Mouse (Mus musculus): ENCODE results near the gene Nacc1. TPM values are rescaled to one million over a fixed set of nuclear protein-coding genes. Genes with fewer than 3 reads are reported as not detected.

The Nacc1 gene
- polyA plus RNA-seq, 1 experiment from 2014 or later, result 10.7 TPM

GRCm38 (mm10) chr8:84647461-84647901 is 40.2 kb downstream of the Nacc1 start:
- ATAC-seq (replicated peaks; ENCODE audit: insufficient number of reproducible peaks, insufficient read depth, low FRiP score, low read depth), result 0 out of 2 replicates have a peak, but pooled peaks have one; percentile 54
- 2% methylated on average over 14 of the region's 14 CpGs for WGBS
- H3K4me3 ChIP-seq, result peak overlapping the region; percentile 34

GRCm38 (mm10) chr8:84646800-84647199 is 40.9 kb downstream of the Nacc1 start:
- H3K9ac ChIP-seq, result no peak overlapping the region
- H3K4me3 ChIP-seq, result no peak overlapping the region
- H3K36me3 ChIP-seq, result no peaks in the 10 kb centered on the region
- no peaks in the 10 kb centered on the region for H3K27me3 ChIP-seq
- H3K27ac ChIP-seq, result peak overlapping the region; percentile 25; the same call in 1 of the 2 replicates
- WGBS, result 55% methylated on average over 6 of the region's 6 CpGs
- no peak for ATAC-seq (replicated peaks; ENCODE audit: insufficient number of reproducible peaks, insufficient read depth, low FRiP score, low read depth)
- H3K9me3 ChIP-seq (replicated peaks), result no peaks in the 10 kb centered on the region
- H3K4me1 ChIP-seq (replicated peaks), result peaks cover 8% of the 10 kb centered on the region
- peak overlapping the region; percentile 63; the same call in 1 of the 2 replicates for H3K4me2 ChIP-seq

More at GRCm38 (mm10) chr8:84647461-84647901, 40.2 kb downstream of the Nacc1 start:
- no peaks in the 10 kb centered on the region for H3K36me3 ChIP-seq
- no peaks in the 10 kb centered on the region for H3K27me3 ChIP-seq
- H3K9me3 ChIP-seq (replicated peaks), result no peaks in the 10 kb centered on the region
- H3K27ac ChIP-seq, result peak overlapping the region; percentile 25; the same call in 1 of the 2 replicates
- peaks cover 8% of the 10 kb centered on the region for H3K4me1 ChIP-seq (replicated peaks)
- no peak overlapping the region; the same call in 1 of the 2 replicates for H3K9ac ChIP-seq
- peak overlapping the region; percentile 63 for H3K4me2 ChIP-seq

GRCm38 (mm10) chr8:84643019-84643418 is 44.6 kb downstream of the Nacc1 start:
- 61% methylated on average over 5 of the region's 5 CpGs for WGBS
- no peak overlapping the region for H3K9ac ChIP-seq
- no peaks in the 10 kb centered on the region for H3K36me3 ChIP-seq
- no peak overlapping the region for H3K27ac ChIP-seq
- no peaks in the 10 kb centered on the region for H3K27me3 ChIP-seq
- peaks cover 21% of the 10 kb centered on the region for H3K4me1 ChIP-seq (replicated peaks)
- ATAC-seq (replicated peaks; ENCODE audit: insufficient number of reproducible peaks, insufficient read depth, low FRiP score, low read depth), result no peak
- no peak overlapping the region for H3K4me2 ChIP-seq
- no peak overlapping the region for H3K4me3 ChIP-seq
- H3K9me3 ChIP-seq (replicated peaks), result no peaks in the 10 kb centered on the region

- no peaks in the 10 kb centered on the region for H3K36me3 ChIP-seq
- H3K4me1 ChIP-seq (replicated peaks), result peaks cover 14% of the 10 kb centered on the region
- no peak overlapping the region for H3K4me3 ChIP-seq
- H3K4me2 ChIP-seq, result no peak overlapping the region
- no peak for ATAC-seq (replicated peaks; ENCODE audit: insufficient number of reproducible peaks, insufficient read depth, low FRiP score, low read depth)
- H3K27me3 ChIP-seq, result no peaks in the 10 kb centered on the region
- WGBS, result 71% methylated on average over 1 of the region's 1 CpGs
- no peak overlapping the region for H3K27ac ChIP-seq
- H3K9ac ChIP-seq, result no peak overlapping the region
- no peaks in the 10 kb centered on the region for H3K9me3 ChIP-seq (replicated peaks)
These were observed 45.9 kb downstream of the Nacc1 start for GRCm38 (mm10) chr8:84641578-84642361.

- Histone ChIP-seq H3K9me3 (replicated peaks) (no peaks in the 10 kb centered on the region), H3K4me1 (replicated peaks) (peaks cover 19% of the 10 kb centered on the region), H3K27me3 (no peaks in the 10 kb centered on the region), H3K4me2 (no peak overlapping the region), H3K27ac (no peak overlapping the region), H3K9ac (no peak overlapping the region), H3K4me3 (no peak overlapping the region), H3K36me3 (no peaks in the 10 kb centered on the region)
- ATAC-seq (replicated peaks; ENCODE audit: insufficient number of reproducible peaks, insufficient read depth, low FRiP score, low read depth), result no peak
- 73% methylated on average over 7 of the region's 7 CpGs for WGBS
These were observed 46.9 kb downstream of the Nacc1 start for GRCm38 (mm10) chr8:84640617-84641294.

GRCm38 (mm10) chr8:84640010-84640588 is 47.6 kb downstream of the Nacc1 start:
- Histone ChIP-seq H3K27me3 (no peaks in the 10 kb centered on the region), H3K4me3 (peak overlapping the region; percentile 66), H3K4me2 (peak overlapping the region; percentile 70), H3K4me1 (replicated peaks) (peaks cover 26% of the 10 kb centered on the region), H3K27ac (peak overlapping the region; percentile 24; the same call in 1 of the 2 replicates), H3K36me3 (no peaks in the 10 kb centered on the region), H3K9me3 (replicated peaks) (no peaks in the 10 kb centered on the region), H3K9ac (peak overlapping the region; percentile 59; the same call in 1 of the 2 replicates)
- no peak for ATAC-seq (replicated peaks; ENCODE audit: insufficient number of reproducible peaks, insufficient read depth, low FRiP score, low read depth)
- WGBS, result 34% methylated on average over 9 of the region's 9 CpGs

- Histone ChIP-seq H3K9ac (peak overlapping the region; percentile 74), H3K9me3 (replicated peaks) (no peaks in the 10 kb centered on the region), H3K27ac (peak overlapping the region; percentile 90), H3K4me1 (replicated peaks) (peaks cover 30% of the 10 kb centered on the region), H3K27me3 (no peaks in the 10 kb centered on the region), H3K4me2 (peak overlapping the region; percentile 94), H3K36me3 (no peaks in the 10 kb centered on the region), H3K4me3 (peak overlapping the region; percentile 66)
- WGBS, result under 1% methylated on average over 93 of the region's 106 CpGs
- peak; percentile 94 for ATAC-seq (replicated peaks; ENCODE audit: insufficient number of reproducible peaks, insufficient read depth, low FRiP score, low read depth)
These were observed 48.3 kb downstream of the Nacc1 start for GRCm38 (mm10) chr8:84639162-84640009.

GRCm38 (mm10) chr8:84638555-84639161 is 49.0 kb downstream of the Nacc1 start:
- H3K27me3 ChIP-seq, result no peaks in the 10 kb centered on the region
- peaks cover 30% of the 10 kb centered on the region for H3K4me1 ChIP-seq (replicated peaks)
- peak overlapping the region; percentile 90 for H3K27ac ChIP-seq
- H3K4me2 ChIP-seq, result peak overlapping the region; percentile 94
- ATAC-seq (replicated peaks; ENCODE audit: insufficient number of reproducible peaks, insufficient read depth, low FRiP score, low read depth), result peak; percentile 29
- H3K36me3 ChIP-seq, result no peaks in the 10 kb centered on the region
- H3K4me3 ChIP-seq, result peak overlapping the region; percentile 66
- H3K9me3 ChIP-seq (replicated peaks), result no peaks in the 10 kb centered on the region
- 1% methylated on average over 45 of the region's 52 CpGs for WGBS
- H3K9ac ChIP-seq, result peak overlapping the region; percentile 74

- Histone ChIP-seq H3K9me3 (replicated peaks) (no peaks in the 10 kb centered on the region), H3K4me1 (replicated peaks) (peaks cover 30% of the 10 kb centered on the region), H3K9ac (peak overlapping the region; percentile 74), H3K27ac (no peak overlapping the region), H3K4me2 (peak overlapping the region; percentile 94), H3K4me3 (peak overlapping the region; percentile 66), H3K27me3 (no peaks in the 10 kb centered on the region), H3K36me3 (no peaks in the 10 kb centered on the region; the same call in 1 of the 2 replicates)
- WGBS, result 52% methylated on average over 8 of the region's 8 CpGs
- no peak for ATAC-seq (replicated peaks; ENCODE audit: insufficient number of reproducible peaks, insufficient read depth, low FRiP score, low read depth)
These were observed 49.6 kb downstream of the Nacc1 start for GRCm38 (mm10) chr8:84637946-84638554.

Measured in heart, embryonic 15.5 days (tissue).